Mouse (Mus musculus) forebrain, embryonic 14.5 days (tissue): ENCODE measurements around the gene Tmem50b. TPM values are rescaled to one million over a fixed set of nuclear protein-coding genes. Genes with fewer than 3 reads are reported as not detected.
A peak's percentile ranks its signal among the peaks of the same experiment; 100 is the strongest.
"Not testable (repeated sequence)": the region's sequence is repeated elsewhere in the genome, so short reads cannot be mapped to it uniquely, and the experiment has no call there.

Experiments used
- ATAC-seq: fragments of 200-750 bp; cut with Nextera tagmentation; 2 replicates; pipeline ENCODE4 v1.8.0; 2017; ENCODE audit warnings: mild to moderate bottlenecking, moderate library complexity
- DNase-seq: peaks from one replicate; pipeline ENCODE4 v3.0.0-alpha.2; 2015; ENCODE audit warnings: low spot score
- H3K27ac ChIP-seq: fragments of 300-500 bp; sonication (generic); 2 replicates; pipeline ENCODE4 v1.5.1; 2014; ENCODE audit warnings: low read depth, mild to moderate bottlenecking, control low read depth, low read length, moderate library complexity
- H3K27me3 ChIP-seq: fragments of 300-500 bp; sonication (generic); replicated peaks from 2 replicates; pipeline ENCODE4 v1.6.1; 2014; ENCODE audit warnings: low read length, control low read depth, mixed read lengths; ENCODE audit not compliant: control insufficient read depth, insufficient read depth
- H3K36me3 ChIP-seq: fragments of 300-500 bp; sonication (generic); 2 replicates; pipeline ENCODE4 v1.6.1; 2014; ENCODE audit warnings: low read length, control low read depth; ENCODE audit not compliant: control insufficient read depth, insufficient read depth
- H3K4me1 ChIP-seq: fragments of 300-500 bp; sonication (generic); 2 replicates; pipeline ENCODE4 v1.6.1; 2014; ENCODE audit warnings: antibody characterized with exemption, low read length, control low read depth; ENCODE audit not compliant: control insufficient read depth, insufficient read depth
- H3K4me2 ChIP-seq: fragments of 300-500 bp; sonication (generic); 2 replicates; pipeline ENCODE4 v1.6.1; 2014; ENCODE audit warnings: mild to moderate bottlenecking, control low read depth, low read length
- H3K4me3 ChIP-seq: fragments of 300-500 bp; sonication (generic); 2 replicates; pipeline ENCODE4 v1.5.1; 2014; ENCODE audit warnings: low read depth, low read length, control low read depth
- H3K9ac ChIP-seq: fragments of 300-500 bp; sonication (generic); 2 replicates; pipeline ENCODE4 v1.6.1; 2014; ENCODE audit warnings: mild to moderate bottlenecking, low read length, control low read depth, moderate library complexity
- H3K9me3 ChIP-seq: fragments of 300-500 bp; sonication (generic); replicated peaks from 2 replicates; pipeline ENCODE4 v1.6.1; 2016; ENCODE audit warnings: low read length, control low read depth, mixed read lengths; ENCODE audit not compliant: control insufficient read depth
- WGBS: fragments of 180-500 bp; shearing (Covaris S2); extraction: QIAGEN DNeasy Blood & Tissue Kit; methylation state at CpG from one replicate; pipeline ENCODE4 v1.1.7; 2014; 5-methylcytosine and 5-hydroxymethylcytosine counted together
- polyA plus RNA-seq: library from polyadenylated mRNA; unstranded; fragments of >200 nt; fragmentation: Nextera tagmentation; extraction: Ambion mirVana; gene quantifications from 2 replicates; pipeline ENCODE4 v1.2.1, GENCODE M21; 2014

Tmem50b gene
- 105 and 111 TPM in 2 replicates for polyA plus RNA-seq

DNA sequence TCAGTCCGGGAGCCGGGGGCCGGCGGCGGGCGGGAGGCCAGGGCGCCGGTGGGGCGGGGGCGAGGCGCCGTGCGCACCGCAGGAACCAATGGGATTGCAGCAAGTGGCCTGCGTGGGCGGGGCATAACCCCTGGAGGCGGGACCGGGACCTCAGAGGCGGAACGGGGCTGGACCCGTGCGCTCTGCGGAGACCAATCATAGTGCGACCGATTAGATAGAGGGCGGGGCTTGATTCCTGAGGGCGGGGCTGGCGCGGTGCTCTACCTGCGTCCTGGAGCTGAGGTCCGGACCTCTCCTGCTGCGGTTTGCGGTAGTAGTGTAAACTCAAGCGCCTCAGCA, at the start of gene Tmem50b:
TSS of gene Tmem50b (minus strand) at position 129 of the 339 bp plus-strand sequence.
- Histone ChIP-seq H3K9me3 (no peaks in the 10 kb centered on the region), H3K4me3 (peak within 1 kb of the TSS; percentile 82), H3K4me1 (peaks cover 8% of the 10 kb centered on the region; the same call in 1 of the 2 replicates), H3K4me2 (peak within 1 kb of the TSS; percentile 78), H3K9ac (peak within 1 kb of the TSS; percentile 82), H3K27ac (peak within 1 kb of the TSS; percentile 52; the same call in 1 of the 2 replicates), H3K36me3 (no peaks in the 10 kb centered on the region), H3K27me3 (no peaks in the 10 kb centered on the region)
- under 1% methylated on average over 34 of the region's 34 CpGs for WGBS
- ATAC-seq: peak; percentile 99
- peak; percentile 98 for DNase-seq

DNA sequence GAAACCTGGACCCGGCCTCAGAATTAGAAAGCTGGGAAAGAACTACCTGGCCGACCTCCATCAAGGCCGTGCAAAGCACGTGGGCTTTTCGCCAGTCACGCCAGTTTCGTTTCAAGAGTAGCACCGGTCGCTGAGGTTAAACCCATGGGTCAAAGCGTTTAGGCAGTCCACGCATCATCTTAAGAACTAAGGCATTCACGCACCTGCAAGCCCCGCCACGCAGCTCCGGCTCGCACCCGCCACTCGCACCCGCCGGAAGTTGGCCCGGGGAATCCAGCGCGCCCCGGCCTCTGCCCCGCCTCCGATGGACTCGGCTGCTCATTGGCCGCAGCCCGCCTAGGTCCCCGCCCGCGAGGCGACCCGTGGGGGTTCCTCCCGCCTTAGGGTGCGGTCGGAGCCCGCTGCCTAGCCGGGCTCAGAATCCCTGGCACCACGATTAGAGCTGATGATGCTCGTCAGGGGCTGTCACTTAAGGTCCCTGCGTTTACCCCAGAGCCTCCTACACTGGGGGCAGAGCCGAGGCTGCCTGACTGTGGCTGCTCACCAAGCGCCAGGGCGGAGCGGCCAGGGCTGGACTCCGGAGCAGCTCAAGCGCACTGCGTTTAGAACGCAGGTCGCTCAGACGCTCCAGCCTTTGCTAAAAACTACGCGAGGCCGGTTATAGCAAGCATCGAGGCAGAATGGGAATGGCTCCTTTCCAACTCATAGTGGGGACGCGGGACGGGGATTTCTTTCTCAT, 49.2 kb upstream of the Tmem50b start, which contains the start of gene Gart:
TSS of gene Gart (minus strand) at position 272 of the 739 bp plus-strand sequence.
- Histone ChIP-seq H3K4me3 (peak within 1 kb of the TSS; percentile 73), H3K9ac (peak within 1 kb of the TSS; percentile 88), H3K27me3 (no peaks in the 10 kb centered on the region), H3K36me3 (peaks cover 14% of the 10 kb centered on the region), H3K4me1 (peaks cover 9% of the 10 kb centered on the region), H3K4me2 (peak within 1 kb of the TSS; percentile 93), H3K9me3 (no peaks in the 10 kb centered on the region), H3K27ac (peak within 1 kb of the TSS; percentile 93)
- DNase-seq (peak; percentile 93), ATAC-seq (peak; percentile 89)
- under 1% methylated on average over 59 of the region's 59 CpGs for WGBS

DNA sequence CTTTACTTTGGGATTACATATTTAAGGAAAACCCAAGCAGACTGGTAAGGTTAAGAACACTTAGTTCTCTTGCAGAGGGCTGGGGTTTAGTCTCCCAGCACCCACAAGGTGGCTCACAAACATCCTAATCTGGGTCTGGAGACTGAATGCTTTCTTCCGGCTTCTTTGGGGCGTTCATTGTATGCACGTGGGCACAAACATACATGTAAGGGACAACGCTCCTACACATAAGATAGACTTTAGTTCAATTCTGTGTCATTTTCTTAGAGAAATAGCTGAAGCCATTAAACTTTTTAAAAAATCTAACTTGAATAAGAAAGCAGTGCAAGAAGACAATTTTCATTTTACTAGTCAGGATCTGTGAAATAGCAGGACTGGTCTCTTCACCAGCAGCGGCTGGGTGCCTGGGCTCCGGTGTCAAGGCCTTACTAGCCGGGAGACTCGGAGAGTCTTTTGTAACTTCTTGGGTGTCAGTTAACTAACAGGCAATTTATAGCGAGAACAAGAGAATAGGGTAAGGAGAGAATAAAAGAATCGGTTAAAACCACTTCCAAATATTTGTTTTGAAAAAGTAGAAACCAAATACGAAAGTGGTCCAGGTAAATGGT, 48.5 kb upstream of the Tmem50b start:
- Histone ChIP-seq H3K9me3 (no peaks in the 10 kb centered on the region), H3K27ac (peak overlapping the region; percentile 93; the same call in 1 of the 2 replicates), H3K36me3 (peaks cover 18% of the 10 kb centered on the region), H3K4me3 (peak overlapping the region; percentile 73), H3K9ac (peak overlapping the region; percentile 79), H3K4me2 (peak overlapping the region; percentile 93), H3K27me3 (no peaks in the 10 kb centered on the region), H3K4me1 (peaks cover 9% of the 10 kb centered on the region)
- DNase-seq (peak; percentile 38), ATAC-seq (no peak)
- under 1% methylated on average over 11 of the region's 11 CpGs for WGBS

DNA sequence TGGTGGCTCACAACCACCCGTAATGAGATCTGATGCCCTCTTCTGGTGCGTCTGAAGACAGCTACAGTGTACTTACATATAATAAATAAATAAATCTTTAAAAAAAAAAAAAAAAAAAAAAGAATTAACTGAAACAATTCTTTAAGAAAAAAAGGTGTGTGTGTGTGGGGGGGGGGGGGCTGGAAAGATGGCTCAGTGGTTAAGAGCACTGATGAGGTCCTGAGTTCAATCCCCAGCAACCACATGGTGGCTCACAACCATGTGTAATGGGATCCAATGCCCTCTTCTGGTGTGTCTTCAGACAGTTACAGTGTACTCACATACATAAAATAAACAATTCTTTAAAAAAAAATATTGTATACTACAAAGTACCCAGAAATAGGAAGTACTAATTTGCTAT, 47.8 kb upstream of the Tmem50b start:
- DNase-seq, ATAC-seq, H3K27me3 ChIP-seq, H3K9ac ChIP-seq, H3K4me2 ChIP-seq, H3K4me1 ChIP-seq, H3K9me3 ChIP-seq, H3K4me3 ChIP-seq, H3K27ac ChIP-seq: not testable (repeated sequence)
- peaks cover 23% of the 10 kb centered on the region for H3K36me3 ChIP-seq
- WGBS: no CpG with 5 or more reads among the region's 2 CpGs

DNA sequence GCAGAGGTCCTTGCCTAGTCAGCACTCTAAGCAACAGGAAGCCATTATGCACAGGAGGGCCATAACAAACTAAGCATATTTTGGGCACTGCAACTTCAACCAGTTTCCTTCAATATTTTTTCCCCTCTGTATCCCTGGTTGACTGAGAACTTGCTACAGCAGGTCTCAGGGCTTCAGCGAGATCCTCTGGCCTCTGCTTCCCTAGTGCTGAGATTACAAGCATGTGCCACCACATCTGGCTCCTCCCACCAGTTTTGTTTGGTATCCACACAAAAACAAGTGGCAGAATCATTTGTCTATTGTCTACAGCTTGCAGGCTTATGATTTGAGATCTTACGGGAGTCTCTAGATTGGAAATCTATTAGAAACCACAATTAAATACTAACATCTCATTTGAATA, 47.3 kb upstream of the Tmem50b start:
- Histone ChIP-seq H3K9ac (no peak overlapping the region), H3K9me3 (no peaks in the 10 kb centered on the region), H3K4me3 (no peak overlapping the region), H3K4me2 (no peak overlapping the region), H3K27me3 (no peaks in the 10 kb centered on the region), H3K36me3 (peaks cover 28% of the 10 kb centered on the region), H3K4me1 (peaks cover 9% of the 10 kb centered on the region), H3K27ac (no peak overlapping the region)
- ATAC-seq (no peak), DNase-seq (no peak)
- WGBS: 82% methylated on average over 2 of the region's 2 CpGs

DNA sequence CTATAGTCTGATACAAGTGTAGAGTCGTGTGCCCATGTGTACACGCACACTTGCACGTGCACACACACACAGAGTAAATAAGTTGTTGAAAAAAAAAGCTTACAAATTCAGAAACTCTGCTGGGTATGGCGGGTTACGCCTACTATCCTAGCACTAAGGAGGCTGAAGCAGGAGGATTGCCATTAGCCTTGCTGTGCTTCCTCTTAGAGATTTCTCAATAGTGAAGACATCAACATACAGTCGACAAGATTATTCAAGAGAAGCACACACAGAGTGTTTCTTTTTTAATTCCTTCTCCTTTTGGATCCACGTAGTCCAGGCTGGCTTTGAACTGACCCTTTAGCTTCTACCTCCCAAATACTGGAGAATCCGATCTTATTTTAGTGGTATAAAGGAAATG, 42.6 kb upstream of the Tmem50b start:
- no peak for ATAC-seq
- Histone ChIP-seq H3K27me3 (no peaks in the 10 kb centered on the region), H3K4me1 (no peaks in the 10 kb centered on the region), H3K4me2 (no peak overlapping the region), H3K9ac (no peak overlapping the region), H3K27ac (no peak overlapping the region), H3K36me3 (peaks cover 73% of the 10 kb centered on the region), H3K4me3 (no peak overlapping the region), H3K9me3 (no peaks in the 10 kb centered on the region)
- DNase-seq: no peak
- WGBS: 96% methylated on average over 8 of the region's 8 CpGs

DNA sequence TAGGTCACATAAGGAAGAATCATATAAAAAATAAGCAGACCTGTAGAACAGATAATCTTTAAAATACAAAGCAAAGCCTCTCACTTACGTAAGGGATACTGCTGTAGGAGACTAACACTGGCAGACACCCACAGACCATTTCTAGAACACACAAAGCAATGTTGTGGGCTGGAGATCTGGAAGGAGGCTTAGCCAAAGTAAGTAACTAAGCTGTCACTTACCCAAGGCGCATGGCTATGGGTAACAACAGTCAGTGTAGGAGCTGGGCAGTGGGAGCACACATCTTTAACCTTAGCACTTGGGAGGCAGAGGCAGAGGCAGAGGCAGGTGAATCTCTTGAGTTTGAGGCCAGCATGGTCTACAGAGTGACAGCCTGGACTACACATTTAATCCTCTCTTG, 42.0 kb upstream of the Tmem50b start:
- Histone ChIP-seq H3K4me1 (no peaks in the 10 kb centered on the region), H3K27ac (no peak overlapping the region), H3K36me3 (peaks cover 77% of the 10 kb centered on the region), H3K9me3 (no peaks in the 10 kb centered on the region), H3K9ac (no peak overlapping the region), H3K4me2 (no peak overlapping the region), H3K27me3 (no peaks in the 10 kb centered on the region), H3K4me3 (no peak overlapping the region)
- no peak for DNase-seq
- ATAC-seq: no peak
- WGBS: 96% methylated on average over 2 of the region's 2 CpGs

DNA sequence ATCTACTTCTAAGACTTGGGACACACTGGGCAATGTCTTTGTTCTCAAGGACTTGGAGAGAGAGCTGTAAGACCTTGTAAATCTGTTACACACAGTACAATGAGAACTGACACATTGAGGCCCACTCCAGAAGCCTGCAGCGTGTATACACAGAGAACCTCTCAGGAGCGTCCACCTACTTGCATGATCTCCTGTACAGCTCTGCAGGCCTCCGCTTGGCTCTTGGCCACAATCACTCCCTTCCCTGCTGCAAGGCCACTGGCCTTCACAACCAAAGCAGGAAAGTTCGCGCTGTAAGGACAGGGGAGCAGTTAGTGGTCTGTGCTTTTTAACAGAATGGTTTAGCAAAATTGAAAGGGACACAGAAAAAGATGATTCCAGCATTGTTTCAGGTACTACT, 41.6 kb upstream of the Tmem50b start:
- Histone ChIP-seq H3K9ac (no peak overlapping the region), H3K27ac (no peak overlapping the region), H3K9me3 (no peaks in the 10 kb centered on the region), H3K4me3 (no peak overlapping the region), H3K4me2 (no peak overlapping the region), H3K27me3 (no peaks in the 10 kb centered on the region), H3K4me1 (no peaks in the 10 kb centered on the region), H3K36me3 (peaks cover 77% of the 10 kb centered on the region)
- no peak for DNase-seq
- 94% methylated on average over 5 of the region's 5 CpGs for WGBS
- no peak for ATAC-seq

DNA sequence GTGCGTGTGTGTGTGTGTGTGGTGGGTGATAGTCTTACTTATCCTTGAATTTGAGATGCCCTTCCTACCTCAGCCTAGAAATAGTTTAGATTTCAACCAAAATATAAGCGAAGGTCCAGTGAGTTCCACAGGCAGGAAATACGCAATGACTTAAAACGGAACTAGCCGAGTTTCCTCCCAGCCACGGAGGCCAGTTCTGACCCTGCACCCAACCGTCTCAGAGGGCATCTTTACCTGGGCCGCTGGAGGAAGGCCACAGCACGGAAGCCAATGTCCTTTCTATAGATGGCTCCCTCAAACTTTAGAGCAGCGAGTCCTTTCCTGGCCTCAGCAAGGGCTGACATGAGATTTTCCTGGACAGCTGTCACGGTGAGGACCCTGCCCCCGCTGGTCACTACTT, 36.0 kb upstream of the Tmem50b start:
- WGBS: 89% methylated on average over 12 of the region's 12 CpGs
- Histone ChIP-seq H3K9ac (no peak overlapping the region), H3K4me2 (no peak overlapping the region), H3K9me3 (no peaks in the 10 kb centered on the region), H3K4me1 (no peaks in the 10 kb centered on the region), H3K4me3 (no peak overlapping the region), H3K27me3 (no peaks in the 10 kb centered on the region), H3K36me3 (peaks cover 87% of the 10 kb centered on the region), H3K27ac (no peak overlapping the region)
- DNase-seq: no peak
- ATAC-seq: no peak
